ENCODE assay signal across 8 mouse cellular contexts in the genomic region with DNA sequence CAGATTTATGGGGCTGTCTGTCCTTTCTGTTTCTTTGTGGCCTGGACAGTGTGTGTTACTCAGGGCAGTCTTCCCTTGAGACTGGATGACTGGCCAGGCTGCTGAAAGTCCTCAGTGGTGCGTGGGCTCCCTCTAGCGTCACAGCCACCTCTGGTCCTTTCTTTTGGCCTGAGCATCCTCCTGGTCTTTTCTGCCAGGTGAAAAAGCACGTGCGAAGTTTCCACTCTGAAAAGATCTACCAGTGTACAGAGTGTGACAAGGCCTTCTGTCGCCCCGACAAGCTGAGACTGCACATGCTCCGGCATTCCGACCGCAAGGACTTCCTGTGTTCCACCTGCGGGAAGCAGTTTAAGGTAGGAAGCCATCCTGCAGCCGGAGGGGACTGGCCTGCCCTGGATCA. TPM values are rescaled to one million over a fixed set of nuclear protein-coding genes. Genes with fewer than 3 reads are reported as not detected.
DNase-seq lines count a peak whose midpoint lies in the region; ATAC-seq and TF ChIP-seq lines count a peak whose summit lies in the region.

No protein-coding gene starts in this region.

- H3K9me3 ChIP-seq in ES-E14 (ENCODE audit: control insufficient read depth, insufficient read depth, low read depth, low read length): no peaks in the 10 kb centered on the region
- H3K9me3 ChIP-seq in forebrain, embryonic 13.5 days (replicated peaks): no peaks in the 10 kb centered on the region
- no peaks in the 10 kb centered on the region for H3K9me3 ChIP-seq in hindbrain, embryonic 11.5 days (ENCODE audit: control insufficient read depth, low read length)

- in situ Hi-C loops in ES-E14 (cut with MboI; ENCODE audit: low sequenced_read_pairs in 2 of 2, unreplicated experiment in 2 of 2): loop anchor here in 1 of 2 experiments (10.0 kb wide), 1 partner anchor 184 kb away; no protein-coding TSS in a partner anchor

- 0 out of 2 replicates have a peak, but pooled peaks cover 8% of the 10 kb centered on the region for H3K36me3 ChIP-seq in ES-E14 (ENCODE audit: control insufficient read depth, insufficient read depth, low read length, poor library complexity, severe bottlenecking)
- peaks cover 34% of the 10 kb centered on the region; the same call in 1 of the 2 replicates for H3K36me3 ChIP-seq in forebrain, embryonic 13.5 days (ENCODE audit: poor library complexity, severe bottlenecking)
- H3K36me3 ChIP-seq in hindbrain, embryonic 11.5 days (ENCODE audit: control insufficient read depth, insufficient read depth, low read length): no peaks in the 10 kb centered on the region

- H3K27ac ChIP-seq in ES-E14 (ENCODE audit: insufficient read depth, low read depth, low read length, poor library complexity, severe bottlenecking): no peak overlapping the region
- no peak overlapping the region for H3K27ac ChIP-seq in forebrain, embryonic 13.5 days
- H3K27ac ChIP-seq in hindbrain, embryonic 11.5 days (ENCODE audit: low read depth, low read length): no peak overlapping the region

- peaks cover 0 to 1% of the 10 kb centered on the region in 2 experiments; a peak in 1 of 4 replicates for H3K4me1 ChIP-seq in ES-E14 (ENCODE audit: control insufficient read depth in 2 of 2, insufficient read depth in 2 of 2, low read length in 2 of 2, poor library complexity in 1 of 2)
- peaks cover 5% of the 10 kb centered on the region for H3K4me1 ChIP-seq in forebrain, embryonic 13.5 days
- peaks cover 3% of the 10 kb centered on the region for H3K4me1 ChIP-seq in hindbrain, embryonic 11.5 days (replicated peaks; ENCODE audit: control insufficient read depth, insufficient read depth, low read length)

- H3K4me2 ChIP-seq in forebrain, embryonic 13.5 days: no peak overlapping the region
- no peak overlapping the region for H3K4me2 ChIP-seq in hindbrain, embryonic 11.5 days (replicated peaks; ENCODE audit: low read depth, low read length)

- H3K4me3 ChIP-seq in ES-E14 (ENCODE audit: insufficient read depth in 1 of 2, low read depth in 1 of 2, low read length in 2 of 2, poor library complexity in 1 of 2, severe bottlenecking in 1 of 2): no peak overlapping the region
- no peak overlapping the region for H3K4me3 ChIP-seq in forebrain, embryonic 13.5 days
- no peak overlapping the region for H3K4me3 ChIP-seq in hindbrain, embryonic 11.5 days (ENCODE audit: low read depth, low read length)

- no peaks in the 10 kb centered on the region for H3K27me3 ChIP-seq in forebrain, embryonic 13.5 days
- no peaks in the 10 kb centered on the region for H3K27me3 ChIP-seq in hindbrain, embryonic 11.5 days (ENCODE audit: control insufficient read depth, insufficient read depth, low read length)

- H3K9ac ChIP-seq in ES-E14 (ENCODE audit: insufficient read depth, low read depth, low read length, poor library complexity, severe bottlenecking): no peak overlapping the region
- no peak overlapping the region for H3K9ac ChIP-seq in forebrain, embryonic 13.5 days
- no peak overlapping the region for H3K9ac ChIP-seq in hindbrain, embryonic 11.5 days (ENCODE audit: low read depth, low read length)

- DNase-seq in ES-E14 (ENCODE audit: low read depth, low spot score): peak; percentile 36
- peak; percentile 28 for DNase-seq in c-Kit-positive CD71-positive TER-119-negative erythroid progenitor cells, embryonic 14.5 days (ENCODE audit: low read depth)
- peak; percentile 81 for DNase-seq in hindbrain, embryonic 11.5 days (ENCODE audit: low spot score)
- peak; percentile 42 to 75 for DNase-seq in layer of hippocampus, adult 8-10 months (ENCODE audit: low spot score in 2 of 2)
- DNase-seq in lung, postnatal 25 days (ENCODE audit: low spot score): peak; percentile 71
- peak; percentile 86 for DNase-seq in retina, embryonic 14.5 days (ENCODE audit: low spot score)
- DNase-seq in thymus, postnatal 4 days: peak; percentile 83

- ATAC-seq in forebrain, embryonic 13.5 days: peak; percentile 73
- ATAC-seq in hindbrain, embryonic 11.5 days (ENCODE audit: low FRiP score): peak; percentile 76

- 74% methylated on average over 11 of the region's 11 CpGs for WGBS in forebrain, embryonic 13.5 days
- WGBS in hindbrain, embryonic 11.5 days: 69% methylated on average over 11 of the region's 11 CpGs

TF ChIP-seq in ES-E14, 5 proteins besides CTCF, POLR2A, EP300 and RAD21:
- TF ChIP-seq CHD2 (IDR thresholded peaks at IDR 0.05; ENCODE audit: low read depth, low read length) (no peak), MAFK (IDR thresholded peaks at IDR 0.05; ENCODE audit: insufficient read depth, low read depth, low read length) (no peak), HCFC1 (IDR thresholded peaks at IDR 0.05; ENCODE audit: borderline replicate concordance, insufficient read depth, low read length) (no peak), ZC3H11A (IDR thresholded peaks at IDR 0.05; ENCODE audit: borderline replicate concordance, low read depth, low read length) (peak; percentile 72; the same call in 1 of the 2 replicates), ZNF384 (IDR thresholded peaks at IDR 0.05; ENCODE audit: low read depth, low read length) (no peak)

RNA-seq across cellular contexts. Expression of a gene that starts 37.1 kb away (rescaled TPM):
- total RNA-seq in ES-E14 (2012; rRNA removed): 26.1 and 32.4 TPM in 2 replicates
- polyA plus RNA-seq in forebrain, embryonic 13.5 days (2015; fragmentation: Nextera tagmentation; extraction: Ambion mirVana): 27.7 and 33.9 TPM in 2 replicates
- polyA plus RNA-seq in hindbrain, embryonic 11.5 days (2014; fragmentation: Nextera tagmentation; extraction: Ambion mirVana): 22.3 and 29.4 TPM in 2 replicates
- 10 to 100 TPM; 32.5 to 41.1 (median 37.9) TPM for total RNA-seq in layer of hippocampus, adult 8-10 months (2022)

Comparison
In these comparisons a context has a peak if more than half of its experiments do, and no peak if none do; other contexts are left out.
1. DNase-seq: peak in every context shown above with its lines; median percentile 86 in retina, embryonic 14.5 days; 83 in thymus, postnatal 4 days; 81 in hindbrain, embryonic 11.5 days; 71 in lung, postnatal 25 days; 58 in layer of hippocampus, adult 8-10 months; 36 in ES-E14; 28 in c-Kit-positive CD71-positive TER-119-negative erythroid progenitor cells, embryonic 14.5 days.